Comparison of ENCODE assay signal across 8 mouse cellular contexts in genomic region chr10:61679545-61679944, GRCm38 (mm10). TPM values are rescaled to one million over a fixed set of nuclear protein-coding genes. Genes with fewer than 3 reads are reported as not detected.
DNase-seq lines count a peak whose midpoint lies in the region; ATAC-seq and TF ChIP-seq lines count a peak whose summit lies in the region.

No protein-coding gene starts in this region.

- H3K27ac ChIP-seq in heart, embryonic 15.5 days, result peak overlapping the region; percentile 90
- H3K27ac ChIP-seq in forebrain, postnatal 0 days (ENCODE audit: low read depth, low read length), result peak overlapping the region; percentile 70
- peak overlapping the region; percentile 93 for H3K27ac ChIP-seq in midbrain, embryonic 10.5 days (replicated peaks)

- H3K9ac ChIP-seq in heart, embryonic 15.5 days, result peak overlapping the region; percentile 69
- H3K9ac ChIP-seq in forebrain, postnatal 0 days, result peak overlapping the region; percentile 92

- no peaks in the 10 kb centered on the region for H3K9me3 ChIP-seq in heart, embryonic 15.5 days (replicated peaks)
- no peaks in the 10 kb centered on the region for H3K9me3 ChIP-seq in forebrain, postnatal 0 days (ENCODE audit: low read length)
- no peaks in the 10 kb centered on the region for H3K9me3 ChIP-seq in midbrain, embryonic 10.5 days (replicated peaks)

- H3K4me1 ChIP-seq in heart, embryonic 15.5 days (replicated peaks), result peaks cover 17% of the 10 kb centered on the region
- H3K4me1 ChIP-seq in forebrain, postnatal 0 days (ENCODE audit: insufficient read depth), result peaks cover 7% of the 10 kb centered on the region; the same call in 1 of the 2 replicates
- H3K4me1 ChIP-seq in midbrain, embryonic 10.5 days, result peaks cover 22% of the 10 kb centered on the region

- no peak for TF ChIP-seq CTCF in forebrain, postnatal 0 days (IDR thresholded peaks at IDR 0.05; ENCODE audit: low read depth)

- no peak for ATAC-seq in heart, embryonic 15.5 days (replicated peaks; ENCODE audit: insufficient number of reproducible peaks, insufficient read depth, low FRiP score, low read depth)
- ATAC-seq in forebrain, postnatal 0 days, result peak; percentile 1; the same call in 1 of the 2 replicates

- WGBS in heart, embryonic 15.5 days, result 38% methylated on average over 9 of the region's 9 CpGs
- 36% methylated on average over 9 of the region's 9 CpGs for WGBS in forebrain, postnatal 0 days
- 42% methylated on average over 9 of the region's 9 CpGs for WGBS in midbrain, embryonic 10.5 days

- H3K4me2 ChIP-seq in heart, embryonic 15.5 days, result peak overlapping the region; percentile 78
- peak overlapping the region; percentile 74 for H3K4me2 ChIP-seq in forebrain, postnatal 0 days (ENCODE audit: low read depth)

- peaks cover 5% of the 10 kb centered on the region; the same call in 1 of the 2 replicates for H3K36me3 ChIP-seq in heart, embryonic 15.5 days
- peaks cover 13% of the 10 kb centered on the region for H3K36me3 ChIP-seq in forebrain, postnatal 0 days (ENCODE audit: insufficient read depth)
- H3K36me3 ChIP-seq in midbrain, embryonic 10.5 days, result peaks cover 19% of the 10 kb centered on the region

- H3K4me3 ChIP-seq in heart, embryonic 15.5 days, result peak overlapping the region; percentile 80
- H3K4me3 ChIP-seq in forebrain, postnatal 0 days (ENCODE audit: low read depth, low read length), result peak overlapping the region; percentile 97
- H3K4me3 ChIP-seq in midbrain, embryonic 10.5 days, result peak overlapping the region; percentile 97

- no peaks in the 10 kb centered on the region for H3K27me3 ChIP-seq in heart, embryonic 15.5 days
- H3K27me3 ChIP-seq in forebrain, postnatal 0 days (ENCODE audit: insufficient read depth, low read length), result no peaks in the 10 kb centered on the region
- H3K27me3 ChIP-seq in midbrain, embryonic 10.5 days (ENCODE audit: low read depth, poor library complexity, severe bottlenecking), result no peaks in the 10 kb centered on the region

- no peak for DNase-seq in heart, adult 9 months (ENCODE audit: low spot score in 2 of 2)
- DNase-seq in Muller cell, postnatal 12 days (ENCODE audit: inconsistent ontology term), result peak; percentile 23
- no peak for DNase-seq in forebrain, postnatal 0 days
- DNase-seq in midbrain, embryonic 10.5 days (ENCODE audit: low spot score), result no peak
- DNase-seq in frontal cortex, postnatal 25 days (ENCODE audit: low spot score in 2 of 2), result no peak
- DNase-seq in spleen, postnatal 14 days (ENCODE audit: low spot score in 2 of 2), result no peak
- DNase-seq in left cerebral cortex, adult 9 months (ENCODE audit: low spot score in 2 of 2), result no peak

RNA-seq across cellular contexts. Expression of gene Sar1a, which starts 0.6 kb away (rescaled TPM):
- 145 and 178 TPM in 2 replicates for polyA plus RNA-seq in heart, embryonic 15.5 days (2015; fragmentation: Nextera tagmentation; extraction: Ambion mirVana)
- total RNA-seq in forebrain, postnatal 0 days (2014; rRNA removed), result 188 and 221 TPM in 2 replicates
- polyA plus RNA-seq in forebrain, postnatal 0 days (2015; fragmentation: Nextera tagmentation; extraction: Ambion mirVana), result 208 and 213 TPM in 2 replicates
- polyA plus RNA-seq in midbrain, embryonic 10.5 days (2016; fragmentation: Nextera tagmentation; extraction: Ambion mirVana), result 232 and 244 TPM in 2 replicates

RNA-seq across cellular contexts. Expression of gene Tysnd1, which starts 15.8 kb away (rescaled TPM):
- 21.5 and 30.5 TPM in 2 replicates for polyA plus RNA-seq in heart, embryonic 15.5 days (2015; fragmentation: Nextera tagmentation; extraction: Ambion mirVana)
- total RNA-seq in forebrain, postnatal 0 days (2014; rRNA removed), result 50.5 and 56.8 TPM in 2 replicates
- polyA plus RNA-seq in forebrain, postnatal 0 days (2015; fragmentation: Nextera tagmentation; extraction: Ambion mirVana), result 34.0 and 34.4 TPM in 2 replicates
- polyA plus RNA-seq in midbrain, embryonic 10.5 days (2016; fragmentation: Nextera tagmentation; extraction: Ambion mirVana), result 27.4 and 28.7 TPM in 2 replicates

RNA-seq across cellular contexts. Expression of gene Ppa1, which starts 31.2 kb away (rescaled TPM):
- 84.9 and 95.0 TPM in 2 replicates for polyA plus RNA-seq in heart, embryonic 15.5 days (2015; fragmentation: Nextera tagmentation; extraction: Ambion mirVana)
- total RNA-seq in forebrain, postnatal 0 days (2014; rRNA removed), result 137 and 157 TPM in 2 replicates
- polyA plus RNA-seq in forebrain, postnatal 0 days (2015; fragmentation: Nextera tagmentation; extraction: Ambion mirVana), result 201 and 219 TPM in 2 replicates
- polyA plus RNA-seq in midbrain, embryonic 10.5 days (2016; fragmentation: Nextera tagmentation; extraction: Ambion mirVana), result 310 and 362 TPM in 2 replicates

RNA-seq across cellular contexts. Expression of gene Aifm2, which starts 35.5 kb away (rescaled TPM):
- polyA plus RNA-seq in heart, embryonic 15.5 days (2015; fragmentation: Nextera tagmentation; extraction: Ambion mirVana), result 22.0 and 25.7 TPM in 2 replicates
- total RNA-seq in forebrain, postnatal 0 days (2014; rRNA removed), result 11.5 and 13.0 TPM in 2 replicates
- 8.4 and 11.7 TPM in 2 replicates for polyA plus RNA-seq in forebrain, postnatal 0 days (2015; fragmentation: Nextera tagmentation; extraction: Ambion mirVana)
- polyA plus RNA-seq in midbrain, embryonic 10.5 days (2016; fragmentation: Nextera tagmentation; extraction: Ambion mirVana), result 5.2 and 7.0 TPM in 2 replicates
